Mouse (Mus musculus) MEL (cell line): ENCODE data around the gene 1700001P01Rik. TPM values are rescaled to one million over a fixed set of nuclear protein-coding genes. Genes with fewer than 3 reads are reported as not detected.
A peak's percentile ranks its signal among the peaks of the same experiment; 100 is the strongest.

Experiments
- DNase-seq: peaks from one replicate; pipeline ENCODE4 v3.0.0; 2011; ENCODE audit warnings: low read depth, low spot score
- H3K27ac ChIP-seq: 2 replicates; pipeline ENCODE4 v1.5.1; 2012; ENCODE audit warnings: low read depth, mild to moderate bottlenecking, control low read depth, low read length, moderate library complexity; ENCODE audit not compliant: control insufficient read depth
- H3K27me3 ChIP-seq, 2 experiments: fragments of 150-350 bp in 1 of 2; sonication (generic) in 1 of 2; 2 replicates each; pipeline ENCODE4 v1.6.1; 2012; ENCODE audit warnings: low read length in 2 of 2, mild to moderate bottlenecking in 2 of 2, improper control_type of control experiment in 1 of 2, moderate library complexity in 1 of 2; ENCODE audit not compliant: insufficient read depth in 2 of 2, control insufficient read depth in 1 of 2
- H3K36me3 ChIP-seq, 2 experiments: 2 replicates each; pipeline ENCODE4 v1.6.1; 2012 to 2014; ENCODE audit warnings: low read length in 2 of 2, improper control_type of control experiment in 1 of 2, inconsistent platforms in 1 of 2, mild to moderate bottlenecking in 1 of 2; ENCODE audit not compliant: insufficient read depth in 2 of 2, control insufficient read depth in 1 of 2
- H3K4me1 ChIP-seq, 2 experiments: fragments of 150-350 bp in 1 of 2; sonication (generic) in 1 of 2; 2 replicates each; pipeline ENCODE4 v1.6.1; 2012; ENCODE audit warnings: low read length in 2 of 2, improper control_type of control experiment in 1 of 2, mild to moderate bottlenecking in 1 of 2; ENCODE audit not compliant: insufficient read depth in 2 of 2, control insufficient read depth in 1 of 2
- H3K4me3 ChIP-seq, 2 experiments: fragments of 150-350 bp in 1 of 2; sonication (generic) in 1 of 2; 2 replicates each; pipeline ENCODE4 v1.5.1; 2012; ENCODE audit warnings: low read depth in 2 of 2, low read length in 2 of 2, mild to moderate bottlenecking in 2 of 2, moderate library complexity in 2 of 2, control low read depth in 1 of 2, improper control_type of control experiment in 1 of 2; ENCODE audit not compliant: control insufficient read depth in 1 of 2, insufficient read depth in 1 of 2
- H3K79me2 ChIP-seq: 2 replicates; pipeline ENCODE4 v1.6.1; 2012; ENCODE audit warnings: mild to moderate bottlenecking, low read length, moderate library complexity; ENCODE audit not compliant: control insufficient read depth, poor library complexity, insufficient read depth
- H3K9ac ChIP-seq: 2 replicates; pipeline ENCODE4 v1.6.1; 2012; ENCODE audit warnings: low read depth, mild to moderate bottlenecking, control low read depth, low read length, moderate library complexity; ENCODE audit not compliant: control insufficient read depth, poor library complexity, severe bottlenecking
- H3K9me3 ChIP-seq: fragments of 150-350 bp; sonication (generic); replicated peaks from 2 replicates; pipeline ENCODE4 v1.6.1; 2012; ENCODE audit warnings: mild to moderate bottlenecking, low read length, improper control_type of control experiment, moderate library complexity; ENCODE audit not compliant: insufficient read depth
- BHLHE40 ChIP-seq: IDR thresholded peaks from 2 replicates; pipeline ENCODE4 v1.6.1; 2012; ENCODE audit warnings: low read depth, mild to moderate bottlenecking, inconsistent platforms, low read length, improper control_type of control experiment, borderline replicate concordance
- CHD1 ChIP-seq: IDR thresholded peaks from 2 replicates; pipeline ENCODE4 v1.6.1; 2012; ENCODE audit warnings: low read depth, mild to moderate bottlenecking, inconsistent platforms, low read length, improper control_type of control experiment
- CHD2 ChIP-seq: IDR thresholded peaks from 2 replicates; pipeline ENCODE4 v1.6.1; 2011; ENCODE audit warnings: low read length, improper control_type of control experiment
- E2F4 ChIP-seq: IDR thresholded peaks from 2 replicates; pipeline ENCODE4 v1.6.1; 2011; ENCODE audit warnings: low read depth, low read length, improper control_type of control experiment, borderline replicate concordance
- ELF1 ChIP-seq: IDR thresholded peaks from 2 replicates; pipeline ENCODE4 v1.6.1; 2014; ENCODE audit warnings: low read depth, mild to moderate bottlenecking, inconsistent platforms, low read length, improper control_type of control experiment, moderate library complexity
- HCFC1 ChIP-seq: IDR thresholded peaks from 2 replicates; pipeline ENCODE4 v1.6.1; 2012; ENCODE audit warnings: low read depth, mild to moderate bottlenecking, inconsistent platforms, low read length, improper control_type of control experiment, moderate library complexity
- JUND ChIP-seq: IDR thresholded peaks from 2 replicates; pipeline ENCODE4 v1.6.1; 2011; ENCODE audit warnings: low read depth, mild to moderate bottlenecking, improper control_type of control experiment, low read length
- KAT2A ChIP-seq: conservative IDR thresholded peaks from 2 replicates; pipeline ENCODE4 v1.6.1; 2012; ENCODE audit warnings: low read depth, low read length, improper control_type of control experiment, inconsistent platforms
- MAFK ChIP-seq: IDR thresholded peaks from 2 replicates; pipeline ENCODE4 v1.6.1; 2011; ENCODE audit warnings: low read depth, mild to moderate bottlenecking, low read length, improper control_type of control experiment, borderline replicate concordance
- MAX ChIP-seq: IDR thresholded peaks from 2 replicates; pipeline ENCODE4 v1.6.1; 2011; ENCODE audit warnings: low read length, improper control_type of control experiment
- MEF2A ChIP-seq: IDR thresholded peaks from 2 replicates; pipeline ENCODE4 v1.6.1; 2014; ENCODE audit warnings: low read depth, mild to moderate bottlenecking, inconsistent platforms, low read length, improper control_type of control experiment; ENCODE audit not compliant: poor library complexity, insufficient replicate concordance, severe bottlenecking; ENCODE audit errors: extremely low read depth
- MYB ChIP-seq: IDR thresholded peaks from 2 replicates; pipeline ENCODE4 v1.6.1; 2011; ENCODE audit warnings: mild to moderate bottlenecking, low read depth, low read length, improper control_type of control experiment
- NELFE ChIP-seq: IDR thresholded peaks from 2 replicates; pipeline ENCODE4 v1.6.1; 2011; ENCODE audit warnings: low read depth, low read length, improper control_type of control experiment
- POLR2A ChIP-seq, 2 experiments: IDR thresholded peaks; 2 replicates each; pipeline ENCODE4 v1.6.1; 2011 to 2012; ENCODE audit warnings: low read length in 2 of 2, mild to moderate bottlenecking in 2 of 2, control low read depth in 1 of 2, improper control_type of control experiment in 1 of 2, low read depth in 1 of 2, moderate library complexity in 1 of 2; ENCODE audit not compliant: control insufficient read depth in 1 of 2, insufficient read depth in 1 of 2, poor library complexity in 1 of 2
- POLR2AphosphoS2 ChIP-seq: IDR thresholded peaks from 2 replicates; pipeline ENCODE4 v1.6.1; 2011; ENCODE audit warnings: low read length, improper control_type of control experiment
- RAD21 ChIP-seq: IDR thresholded peaks from 2 replicates; pipeline ENCODE4 v1.6.1; 2011; ENCODE audit warnings: mild to moderate bottlenecking, low read depth, low read length, improper control_type of control experiment
- RCOR1 ChIP-seq: IDR thresholded peaks from 2 replicates; pipeline ENCODE4 v1.6.1; 2012; ENCODE audit warnings: low read depth, mild to moderate bottlenecking, inconsistent platforms, low read length, improper control_type of control experiment
- SIN3A ChIP-seq: IDR thresholded peaks from 2 replicates; pipeline ENCODE4 v1.6.1; 2012; ENCODE audit warnings: low read length, improper control_type of control experiment, inconsistent platforms
- SMC3 ChIP-seq: IDR thresholded peaks from 2 replicates; pipeline ENCODE4 v1.6.1; 2011; ENCODE audit warnings: low read depth, low read length, improper control_type of control experiment
- TBP ChIP-seq: IDR thresholded peaks from 2 replicates; pipeline ENCODE4 v1.8.0; 2011; ENCODE audit warnings: low read depth, low read length, improper control_type of control experiment
- TCF12 ChIP-seq: IDR thresholded peaks from 2 replicates; pipeline ENCODE4 v1.6.1; 2014; ENCODE audit warnings: low read depth, mild to moderate bottlenecking, inconsistent platforms, low read length, improper control_type of control experiment, moderate library complexity
- USF1 ChIP-seq: IDR thresholded peaks from 2 replicates; pipeline ENCODE4 v1.6.1; 2014; ENCODE audit warnings: low read depth, mild to moderate bottlenecking, inconsistent platforms, low read length, improper control_type of control experiment, moderate library complexity
- ZMIZ1 ChIP-seq: IDR thresholded peaks from 2 replicates; pipeline ENCODE4 v1.6.1; 2012; ENCODE audit warnings: low read depth, mild to moderate bottlenecking, inconsistent platforms, low read length, improper control_type of control experiment, moderate library complexity
- polyA plus RNA-seq, 2 experiments: library from polyadenylated mRNA; stranded (reverse) in 1 of 2; unstranded in 1 of 2; fragments of >175 nt in 1 of 2; fragments of >200 nt in 1 of 2; gene quantifications; 2 replicates each; pipeline versions ENCODE4 v1.2.1 to v1.2.4; 2012; ENCODE audit warnings: low replicate concordance in 2 of 2, low read depth in 1 of 2; ENCODE audit not compliant: insufficient read length in 2 of 2, insufficient read depth in 1 of 2, missing spikeins in 1 of 2
- total RNA-seq: library from RNA; depleted of rRNA; stranded (reverse); fragments of 300-350 nt; gene quantifications from 2 replicates; pipeline ENCODE4 v1.2.3, GENCODE M21; 2012

1700001P01Rik gene
- total and polyA plus RNA-seq, 3 experiments: 0.43 to 0.69 TPM; not detected in 1

DNA sequence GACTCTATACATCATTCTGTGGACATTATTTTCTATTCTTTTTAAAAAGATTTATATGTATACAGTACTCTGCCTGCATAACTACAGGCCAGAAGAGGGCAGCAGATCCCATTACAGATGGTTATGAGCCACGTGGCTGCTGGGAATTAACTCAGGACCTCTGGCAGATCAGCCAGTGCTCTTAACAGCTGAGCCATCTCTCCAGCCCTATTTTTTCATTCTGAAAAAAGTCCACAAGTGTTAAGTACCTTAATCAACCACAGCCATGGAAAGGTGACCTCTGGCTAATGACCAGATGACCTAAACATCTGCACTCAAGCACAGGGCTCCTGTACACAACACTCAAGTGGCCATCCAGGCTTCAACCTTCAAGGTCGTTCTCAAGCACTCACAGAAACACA is 1.4 kb upstream of the 1700001P01Rik start (continued):
- peak; percentile 83 for TF ChIP-seq USF1

DNA sequence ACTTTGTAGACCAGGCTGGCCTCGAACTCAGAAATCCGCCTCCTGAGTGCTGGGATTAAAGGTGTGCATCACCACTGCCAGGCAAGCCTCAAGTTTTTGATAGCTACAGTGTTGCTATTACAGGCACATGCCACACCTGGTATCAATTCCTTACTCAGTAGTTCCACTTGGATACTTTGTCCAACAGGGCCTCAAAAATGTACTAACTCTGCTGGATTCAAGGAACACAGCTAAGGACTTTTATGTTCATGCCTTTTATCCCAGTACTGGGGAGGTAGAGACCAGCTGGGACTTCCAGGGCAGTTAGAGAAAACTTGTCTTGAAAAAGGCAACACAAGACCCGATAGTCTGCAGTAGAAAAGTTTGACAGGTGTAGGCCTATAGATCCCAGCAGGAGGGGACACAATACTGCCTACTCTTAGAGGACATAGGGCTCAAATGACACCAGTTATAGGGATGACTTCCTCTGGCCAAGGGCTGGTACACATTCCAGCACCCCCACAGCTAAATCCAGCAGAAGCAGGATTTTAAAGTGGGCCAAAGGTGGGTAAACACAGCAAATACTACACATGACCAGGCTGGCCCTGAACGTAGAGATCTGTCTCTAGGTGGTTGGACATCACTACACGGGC is 895 bp upstream of the 1700001P01Rik start:
- no peak for TF ChIP-seq CHD1
- TF ChIP-seq MYB: peak; percentile 44; the same call in 1 of the 2 replicates
- TF ChIP-seq RCOR1: peak; percentile 8
- no peak for TF ChIP-seq TCF12
- peak; percentile 53; the same call in 1 of the 2 replicates for TF ChIP-seq NELFE
- 0 out of 2 replicates have a peak, but pooled peaks have one; percentile 1 for TF ChIP-seq ZMIZ1
- TF ChIP-seq ELF1: no peak
- no peak for TF ChIP-seq KAT2A
- no peak for TF ChIP-seq RAD21
- peak; percentile 9 for TF ChIP-seq CHD2
- no peak for TF ChIP-seq JUND
- no peak for TF ChIP-seq HCFC1
- TF ChIP-seq POLR2A (IDR thresholded peaks at IDR 0.05; ENCODE audit: control insufficient read depth in 1 of 2, insufficient read depth in 1 of 2, low read depth in 1 of 2, low read length in 2 of 2, poor library complexity in 1 of 2): peak; percentile 63 to 93; a peak in 3 of 4 replicates
- no peak for TF ChIP-seq MAX
- TF ChIP-seq BHLHE40: 0 out of 2 replicates have a peak, but pooled peaks have one; percentile 45
- no peak for TF ChIP-seq MEF2A
- TF ChIP-seq E2F4: no peak
- TF ChIP-seq SMC3: peak; percentile 1; the same call in 1 of the 2 replicates
- peak; percentile 98 for TF ChIP-seq POLR2AphosphoS2
- peak; percentile 40; the same call in 1 of the 2 replicates for TF ChIP-seq MAFK
- TF ChIP-seq TBP: 0 out of 2 replicates have a peak, but pooled peaks have one; percentile 36
- 0 out of 2 replicates have a peak, but pooled peaks have one; percentile 29 for TF ChIP-seq SIN3A
- TF ChIP-seq, all 39 proteins: peak for 12
- H3K4me3 ChIP-seq: no peak overlapping the region
- peaks cover 28% of the 10 kb centered on the region for H3K79me2 ChIP-seq
- H3K36me3 ChIP-seq: peaks cover 31 to 32% of the 10 kb centered on the region in 2 experiments
- peak; percentile 76 for DNase-seq
- no peaks in the 10 kb centered on the region for H3K27me3 ChIP-seq
- peak overlapping the region; percentile 1 for H3K27ac ChIP-seq
- H3K4me1 ChIP-seq: peaks cover 0 to 10% of the 10 kb centered on the region in 2 experiments; a peak in 2 of 4 replicates
- H3K9me3 ChIP-seq: no peaks in the 10 kb centered on the region
- no peak overlapping the region for H3K9ac ChIP-seq
